Mouse (Mus musculus): ENCODE data around the gene Asb3. TPM values are rescaled to one million over a fixed set of nuclear protein-coding genes. Genes with fewer than 3 reads are reported as not detected.

Gene Asb3
- polyA plus RNA-seq (2014; fragmentation: Nextera tagmentation; extraction: Ambion mirVana) = 24.2 and 30.9 TPM in 2 replicates

DNA sequence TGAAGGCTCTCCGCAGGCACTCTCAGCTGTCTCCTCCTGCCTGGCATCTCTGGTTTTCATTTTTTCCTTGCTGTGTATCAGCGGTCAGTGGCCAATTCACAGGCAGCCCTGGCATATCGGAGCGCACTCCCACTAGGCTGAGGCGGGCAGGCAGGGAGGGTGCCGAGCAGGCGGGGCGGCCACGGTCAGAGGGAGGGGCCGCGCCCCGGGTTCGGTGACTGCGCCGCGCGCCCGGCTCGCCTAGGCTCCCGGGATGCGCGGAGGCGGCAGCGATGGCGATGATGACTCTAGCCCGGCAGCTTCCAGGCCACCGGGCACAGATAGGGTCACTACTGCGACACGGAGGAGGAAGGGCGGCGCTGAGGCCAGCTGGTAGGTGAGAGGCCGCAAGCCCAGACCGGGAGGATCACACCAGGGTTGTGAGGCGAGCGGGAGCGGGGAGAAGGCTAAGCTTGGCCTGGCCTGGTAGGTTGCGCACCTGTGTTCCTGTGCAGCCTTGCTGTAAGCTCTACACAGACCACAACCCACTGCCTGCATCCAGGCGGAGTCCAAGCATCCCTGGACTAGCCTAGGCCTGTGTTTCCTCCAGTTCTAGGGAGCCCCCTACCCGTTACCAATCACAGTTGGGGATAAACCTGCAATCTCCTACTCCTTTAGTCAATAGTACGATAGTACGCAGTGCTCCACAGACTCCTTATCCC is at the start of gene Asb3, which contains the start of gene Gpr75:
Gene Asb3, plus strand, starts transcription at position 246 of the 701 bp plus-strand sequence.
Gene Gpr75, plus strand, starts transcription at position 188 of the 701 bp plus-strand sequence.
- peak within 1 kb of the TSS; percentile 22 for H3K9ac ChIP-seq (ENCODE audit: low read length)
- no peaks in the 10 kb centered on the region for H3K4me1 ChIP-seq (replicated peaks; ENCODE audit: control insufficient read depth, insufficient read depth, low read length)
- no peaks in the 10 kb centered on the region for H3K9me3 ChIP-seq (ENCODE audit: control insufficient read depth, low read length)
- peak within 1 kb of the TSS; percentile 88 for H3K4me2 ChIP-seq (ENCODE audit: low read length)
- peak within 1 kb of the TSS; percentile 34 for H3K4me3 ChIP-seq (ENCODE audit: low read depth, low read length)
- ATAC-seq (replicated peaks; ENCODE audit: low FRiP score, low TSS enrichment, low read depth) = peak; percentile 92
- DNase-seq (ENCODE audit: low spot score) = peak; percentile 75
- 3% methylated on average over 39 of the region's 41 CpGs for WGBS
- no peaks in the 10 kb centered on the region; the same call in 1 of the 2 replicates for H3K36me3 ChIP-seq (ENCODE audit: control insufficient read depth, insufficient read depth, low read length)
- no peaks in the 10 kb centered on the region for H3K27me3 ChIP-seq (replicated peaks; ENCODE audit: control insufficient read depth, insufficient read depth, low read length)
- H3K27ac ChIP-seq (ENCODE audit: low read depth) = no peak within 1 kb of the TSS

DNA sequence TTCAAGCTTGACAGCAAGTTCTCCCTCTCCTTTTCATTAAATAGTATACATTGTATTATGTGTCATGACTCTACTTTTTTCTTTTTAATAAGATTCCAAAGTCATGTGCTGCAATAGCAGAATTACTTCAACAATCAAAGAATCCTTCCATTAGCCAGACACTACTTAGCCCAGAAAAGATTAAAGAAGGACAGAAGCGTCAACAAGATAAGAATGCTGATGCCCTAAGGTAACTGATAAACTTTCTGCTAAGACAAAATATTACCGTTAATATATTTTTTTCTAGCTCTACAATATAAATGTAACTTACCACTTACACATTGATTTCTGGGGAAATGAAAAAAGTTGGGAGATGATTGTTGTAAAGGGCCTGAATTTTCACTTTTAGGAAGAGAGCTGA is 46.4 kb upstream of the Asb3 start:
- H3K36me3 ChIP-seq (ENCODE audit: control insufficient read depth, insufficient read depth, low read length) = peaks cover 78% of the 10 kb centered on the region
- ATAC-seq (replicated peaks; ENCODE audit: low FRiP score, low TSS enrichment, low read depth) = no peak

DNA sequence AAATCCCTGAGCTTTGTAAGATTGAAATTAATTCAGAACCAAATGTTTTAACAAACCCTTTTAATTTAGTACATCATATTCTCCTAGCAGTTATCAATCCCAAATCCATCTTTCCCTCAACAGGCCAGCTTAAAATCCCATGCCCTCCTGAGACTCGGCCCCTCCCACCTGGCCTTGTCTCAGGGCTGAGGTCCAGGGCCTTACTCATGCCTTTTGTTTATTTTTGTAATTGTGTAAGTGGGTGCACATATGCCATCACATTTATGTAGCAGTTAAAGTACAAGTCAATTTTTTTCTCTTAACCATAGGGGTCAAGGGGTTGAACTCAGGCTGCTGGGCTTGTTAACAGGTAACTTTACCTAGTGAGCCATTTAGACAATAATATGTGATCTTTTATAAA is 40.9 kb upstream of the Asb3 start:
- ATAC-seq (replicated peaks; ENCODE audit: low FRiP score, low TSS enrichment, low read depth) (no peak), DNase-seq (ENCODE audit: low spot score) (no peak)
- Histone ChIP-seq H3K4me3 (ENCODE audit: low read depth, low read length) (no peak overlapping the region), H3K27ac (ENCODE audit: low read depth) (no peak overlapping the region), H3K9me3 (ENCODE audit: control insufficient read depth, low read length) (no peaks in the 10 kb centered on the region), H3K4me2 (ENCODE audit: low read length) (no peak overlapping the region), H3K9ac (ENCODE audit: low read length) (no peak overlapping the region), H3K27me3 (replicated peaks; ENCODE audit: control insufficient read depth, insufficient read depth, low read length) (no peaks in the 10 kb centered on the region), H3K4me1 (replicated peaks; ENCODE audit: control insufficient read depth, insufficient read depth, low read length) (no peaks in the 10 kb centered on the region), H3K36me3 (ENCODE audit: control insufficient read depth, insufficient read depth, low read length) (peaks cover 70% of the 10 kb centered on the region)
- WGBS = 100% methylated on average over 1 of the region's 1 CpGs

More for the DNA sequence above, 46.4 kb upstream of the Asb3 start:
- Histone ChIP-seq H3K9ac (ENCODE audit: low read length) (no peak overlapping the region), H3K9me3 (ENCODE audit: control insufficient read depth, low read length) (no peaks in the 10 kb centered on the region), H3K27ac (ENCODE audit: low read depth) (no peak overlapping the region), H3K4me1 (replicated peaks; ENCODE audit: control insufficient read depth, insufficient read depth, low read length) (no peaks in the 10 kb centered on the region), H3K4me2 (ENCODE audit: low read length) (no peak overlapping the region), H3K4me3 (ENCODE audit: low read depth, low read length) (no peak overlapping the region), H3K27me3 (replicated peaks; ENCODE audit: control insufficient read depth, insufficient read depth, low read length) (no peaks in the 10 kb centered on the region)
- 98% methylated on average over 2 of the region's 2 CpGs for WGBS
- no peak for DNase-seq (ENCODE audit: low spot score)

DNA sequence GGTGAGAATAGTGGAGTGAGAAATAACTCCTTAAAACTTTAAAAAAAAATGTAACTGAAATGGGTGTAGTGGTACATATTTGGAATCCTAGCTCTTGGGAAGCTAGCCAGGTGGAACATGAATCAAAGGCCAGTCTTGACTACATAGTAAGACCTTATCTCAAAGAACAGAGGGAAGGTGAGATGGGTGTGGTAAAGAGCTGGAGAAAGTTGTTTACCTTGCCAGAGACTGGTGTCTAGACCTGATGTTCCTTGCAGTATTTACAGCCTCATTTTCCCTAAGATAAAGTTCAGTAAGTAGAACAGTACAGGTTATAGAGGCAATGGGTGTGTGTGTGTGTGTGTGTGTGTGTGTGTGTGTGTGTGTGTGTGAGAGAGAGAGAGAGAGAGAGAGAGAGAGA is 12.8 kb upstream of the Asb3 start:
- Histone ChIP-seq H3K9me3 (ENCODE audit: control insufficient read depth, low read length) (no peaks in the 10 kb centered on the region), H3K4me3 (ENCODE audit: low read depth, low read length) (no peak overlapping the region), H3K9ac (ENCODE audit: low read length) (no peak overlapping the region), H3K36me3 (ENCODE audit: control insufficient read depth, insufficient read depth, low read length) (peaks cover 52% of the 10 kb centered on the region), H3K4me2 (ENCODE audit: low read length) (no peak overlapping the region), H3K4me1 (replicated peaks; ENCODE audit: control insufficient read depth, insufficient read depth, low read length) (no peaks in the 10 kb centered on the region), H3K27ac (ENCODE audit: low read depth) (no peak overlapping the region), H3K27me3 (replicated peaks; ENCODE audit: control insufficient read depth, insufficient read depth, low read length) (no peaks in the 10 kb centered on the region)
- no peak for DNase-seq (ENCODE audit: low spot score)
- no peak for ATAC-seq (replicated peaks; ENCODE audit: low FRiP score, low TSS enrichment, low read depth)

DNA sequence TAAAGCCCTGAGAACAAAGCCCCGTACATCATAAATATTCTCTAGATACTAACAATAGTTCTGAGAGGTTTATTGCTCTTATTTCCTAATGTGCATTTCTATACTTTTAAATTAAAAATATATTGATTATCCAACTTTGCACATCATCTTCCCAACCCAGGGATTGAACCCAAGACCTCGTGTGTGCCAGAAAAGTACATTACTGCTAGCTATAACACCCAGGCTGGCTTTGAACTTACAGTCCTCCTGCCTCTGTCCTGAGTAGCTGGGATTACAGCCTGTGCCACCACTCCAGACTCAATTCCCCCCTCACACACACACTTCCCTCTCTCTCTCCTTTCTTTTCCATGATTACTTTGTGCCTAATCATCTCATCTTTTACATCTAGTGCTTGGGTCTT is 2.9 kb downstream of the Asb3 start:
- H3K4me1 ChIP-seq (replicated peaks; ENCODE audit: control insufficient read depth, insufficient read depth, low read length) = no peaks in the 10 kb centered on the region
- ATAC-seq (replicated peaks; ENCODE audit: low FRiP score, low TSS enrichment, low read depth) (no peak), DNase-seq (ENCODE audit: low spot score) (no peak)
- 89% methylated on average over 2 of the region's 2 CpGs for WGBS
- H3K27ac ChIP-seq (ENCODE audit: low read depth) = no peak overlapping the region
- H3K36me3 ChIP-seq (ENCODE audit: control insufficient read depth, insufficient read depth, low read length) = no peaks in the 10 kb centered on the region
- H3K27me3 ChIP-seq (replicated peaks; ENCODE audit: control insufficient read depth, insufficient read depth, low read length) = no peaks in the 10 kb centered on the region
- H3K4me3 ChIP-seq (ENCODE audit: low read depth, low read length) = no peak overlapping the region
- no peak overlapping the region for H3K4me2 ChIP-seq (ENCODE audit: low read length)
- H3K9ac ChIP-seq (ENCODE audit: low read length) = no peak overlapping the region
- no peaks in the 10 kb centered on the region for H3K9me3 ChIP-seq (ENCODE audit: control insufficient read depth, low read length)

DNA sequence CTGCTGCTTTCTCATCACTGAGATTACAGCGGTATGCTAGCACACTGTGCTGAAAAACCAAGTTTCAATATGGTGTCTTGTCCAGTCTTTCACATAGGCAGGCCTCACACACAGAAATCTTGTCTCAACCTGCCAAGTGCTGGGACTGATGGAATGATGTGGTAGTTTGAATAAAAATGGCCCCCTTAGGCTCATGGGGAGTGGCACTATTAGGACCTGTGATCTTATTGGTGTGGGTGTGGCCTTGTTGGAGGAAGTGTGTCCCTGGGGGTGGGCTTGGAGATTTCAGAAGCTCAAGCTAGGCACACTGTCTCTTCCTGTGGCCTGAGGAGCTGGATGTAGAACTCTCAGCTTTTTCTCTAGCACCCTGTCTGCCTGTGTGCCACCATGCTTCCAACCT is 11.0 kb downstream of the Asb3 start:
- no peak for DNase-seq (ENCODE audit: low spot score)
- Histone ChIP-seq H3K4me2 (ENCODE audit: low read length) (no peak overlapping the region), H3K27me3 (replicated peaks; ENCODE audit: control insufficient read depth, insufficient read depth, low read length) (no peaks in the 10 kb centered on the region), H3K9me3 (ENCODE audit: control insufficient read depth, low read length) (no peaks in the 10 kb centered on the region), H3K9ac (ENCODE audit: low read length) (no peak overlapping the region), H3K27ac (ENCODE audit: low read depth) (no peak overlapping the region), H3K4me3 (ENCODE audit: low read depth, low read length) (no peak overlapping the region), H3K4me1 (replicated peaks; ENCODE audit: control insufficient read depth, insufficient read depth, low read length) (no peaks in the 10 kb centered on the region), H3K36me3 (ENCODE audit: control insufficient read depth, insufficient read depth, low read length) (no peaks in the 10 kb centered on the region)
- no peak for ATAC-seq (replicated peaks; ENCODE audit: low FRiP score, low TSS enrichment, low read depth)
- WGBS = 86% methylated on average over 1 of the region's 1 CpGs

DNA sequence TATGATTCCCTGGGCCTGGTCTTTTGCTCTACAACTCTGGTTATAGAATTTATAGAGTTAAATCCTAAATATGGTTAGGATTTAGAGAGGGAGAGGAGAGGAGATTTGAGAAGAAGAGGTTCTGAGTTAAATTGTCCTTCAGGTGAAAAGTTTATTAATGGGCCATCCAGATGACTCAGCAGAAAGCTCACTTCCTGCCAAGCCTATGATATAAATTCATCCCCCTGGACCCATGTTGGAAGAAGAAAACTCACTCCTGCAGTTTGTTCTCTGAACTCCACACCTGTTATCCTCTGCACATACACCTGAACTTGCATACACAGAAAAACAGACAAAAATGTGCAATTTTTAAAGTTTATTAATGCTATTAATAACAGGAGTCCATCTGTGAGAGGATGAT is 14.1 kb downstream of the Asb3 start:
- no peak overlapping the region for H3K4me2 ChIP-seq (ENCODE audit: low read length)
- H3K27me3 ChIP-seq (replicated peaks; ENCODE audit: control insufficient read depth, insufficient read depth, low read length) = no peaks in the 10 kb centered on the region
- H3K9me3 ChIP-seq (ENCODE audit: control insufficient read depth, low read length) = no peaks in the 10 kb centered on the region
- H3K27ac ChIP-seq (ENCODE audit: low read depth) = no peak overlapping the region
- ATAC-seq (replicated peaks; ENCODE audit: low FRiP score, low TSS enrichment, low read depth) = no peak
- H3K9ac ChIP-seq (ENCODE audit: low read length) = no peak overlapping the region
- H3K4me1 ChIP-seq (replicated peaks; ENCODE audit: control insufficient read depth, insufficient read depth, low read length) = no peaks in the 10 kb centered on the region
- DNase-seq (ENCODE audit: low spot score) = no peak
- H3K4me3 ChIP-seq (ENCODE audit: low read depth, low read length) = no peak overlapping the region
- H3K36me3 ChIP-seq (ENCODE audit: control insufficient read depth, insufficient read depth, low read length) = no peaks in the 10 kb centered on the region

DNA sequence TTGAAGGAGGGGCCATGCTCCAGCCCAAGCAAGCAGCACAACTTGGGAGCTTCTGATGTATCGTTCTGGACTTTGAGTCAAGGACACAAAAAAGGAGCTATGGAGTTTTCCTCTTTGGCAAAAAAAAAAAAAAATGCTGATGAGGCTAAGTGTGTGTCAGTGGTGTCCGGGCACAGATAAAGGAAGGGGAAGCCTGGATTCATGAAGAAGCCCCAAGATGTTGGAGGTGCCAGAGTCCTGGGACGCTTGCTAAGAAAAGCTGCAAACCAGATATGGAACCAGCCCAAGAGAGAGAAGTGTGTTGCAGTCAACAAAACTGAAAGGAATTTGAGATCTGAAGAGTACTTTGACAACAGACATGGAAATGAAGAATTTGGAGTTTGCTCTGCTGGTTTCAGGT is 27.1 kb downstream of the Asb3 start:
- Histone ChIP-seq H3K27ac (ENCODE audit: low read depth) (no peak overlapping the region), H3K4me3 (ENCODE audit: low read depth, low read length) (no peak overlapping the region), H3K4me1 (replicated peaks; ENCODE audit: control insufficient read depth, insufficient read depth, low read length) (no peaks in the 10 kb centered on the region), H3K36me3 (ENCODE audit: control insufficient read depth, insufficient read depth, low read length) (no peaks in the 10 kb centered on the region), H3K27me3 (replicated peaks; ENCODE audit: control insufficient read depth, insufficient read depth, low read length) (no peaks in the 10 kb centered on the region), H3K4me2 (ENCODE audit: low read length) (no peak overlapping the region), H3K9ac (ENCODE audit: low read length) (no peak overlapping the region), H3K9me3 (ENCODE audit: control insufficient read depth, low read length) (no peaks in the 10 kb centered on the region)
- no peak for ATAC-seq (replicated peaks; ENCODE audit: low FRiP score, low TSS enrichment, low read depth)
- no peak for DNase-seq (ENCODE audit: low spot score)
- 92% methylated on average over 3 of the region's 3 CpGs for WGBS

DNA sequence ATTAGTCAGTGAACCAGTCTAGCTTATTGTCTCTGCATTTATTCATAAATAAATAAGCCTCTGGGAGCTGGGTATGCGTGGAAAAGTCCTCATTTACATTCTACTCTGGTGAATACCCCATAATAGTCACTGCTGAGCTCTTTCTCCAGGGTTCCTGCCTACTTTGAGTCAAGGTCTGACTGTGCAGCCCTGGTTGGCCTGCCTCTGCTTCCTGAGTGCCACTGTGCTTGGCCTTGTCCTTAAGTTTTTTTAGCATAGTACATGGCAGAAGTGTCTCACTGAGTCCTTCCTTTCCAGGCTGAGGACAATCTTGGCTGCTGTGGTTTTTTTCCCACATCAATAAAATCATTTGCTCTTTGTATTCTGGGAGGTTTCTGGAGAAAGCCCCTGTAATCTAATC is 35.4 kb downstream of the Asb3 start:
- H3K4me3 ChIP-seq (ENCODE audit: low read depth, low read length) = no peak overlapping the region
- H3K27ac ChIP-seq (ENCODE audit: low read depth) = no peak overlapping the region
- H3K4me1 ChIP-seq (replicated peaks; ENCODE audit: control insufficient read depth, insufficient read depth, low read length) = no peaks in the 10 kb centered on the region
- H3K9me3 ChIP-seq (ENCODE audit: control insufficient read depth, low read length) = no peaks in the 10 kb centered on the region
- DNase-seq (ENCODE audit: low spot score) (no peak), ATAC-seq (replicated peaks; ENCODE audit: low FRiP score, low TSS enrichment, low read depth) (no peak)
- H3K4me2 ChIP-seq (ENCODE audit: low read length) = no peak overlapping the region
- WGBS = 84% methylated on average over 1 of the region's 1 CpGs
- H3K27me3 ChIP-seq (replicated peaks; ENCODE audit: control insufficient read depth, insufficient read depth, low read length) = no peaks in the 10 kb centered on the region
- H3K9ac ChIP-seq (ENCODE audit: low read length) = no peak overlapping the region
- 0 out of 2 replicates have a peak, but pooled peaks cover 3% of the 10 kb centered on the region for H3K36me3 ChIP-seq (ENCODE audit: control insufficient read depth, insufficient read depth, low read length)
